Mouse (Mus musculus) limb, embryonic 12.5 days (tissue): Measurements from ENCODE around the gene Lix1. TPM values are rescaled to one million over a fixed set of nuclear protein-coding genes. Genes with fewer than 3 reads are reported as not detected.
A peak's percentile ranks its signal among the peaks of the same experiment; 100 is the strongest.

ENCODE experiments used
- ATAC-seq: fragments of 200-750 bp; cut with Nextera tagmentation; 2 replicates; pipeline ENCODE4 v1.8.0; 2017; ENCODE audit warnings: low read depth, moderate TSS enrichment; ENCODE audit not compliant: insufficient number of reproducible peaks, insufficient read depth, low FRiP score, low TSS enrichment
- H3K27ac ChIP-seq: fragments of 300-500 bp; sonication (generic); 2 replicates; pipeline ENCODE4 v1.5.1; 2016; ENCODE audit warnings: mild to moderate bottlenecking, moderate library complexity
- H3K27me3 ChIP-seq: fragments of 300-500 bp; sonication (generic); 2 replicates; pipeline ENCODE4 v1.6.1; 2016; ENCODE audit warnings: mild to moderate bottlenecking, moderate library complexity
- H3K36me3 ChIP-seq: fragments of 300-500 bp; sonication (generic); 2 replicates; pipeline ENCODE4 v1.6.1; 2016; ENCODE audit warnings: mild to moderate bottlenecking, moderate library complexity
- H3K4me1 ChIP-seq: fragments of 300-500 bp; sonication (generic); replicated peaks from 2 replicates; pipeline ENCODE4 v1.6.1; 2016
- H3K4me2 ChIP-seq: fragments of 300-500 bp; sonication (generic); 2 replicates; pipeline ENCODE4 v1.6.1; 2016; ENCODE audit warnings: mild to moderate bottlenecking, moderate library complexity
- H3K4me3 ChIP-seq: fragments of 300-500 bp; sonication (generic); replicated peaks from 2 replicates; pipeline ENCODE4 v1.5.1; 2016; ENCODE audit warnings: mild to moderate bottlenecking
- H3K9ac ChIP-seq: fragments of 300-500 bp; sonication (generic); replicated peaks from 2 replicates; pipeline ENCODE4 v1.6.1; 2016; ENCODE audit warnings: mild to moderate bottlenecking, moderate library complexity
- H3K9me3 ChIP-seq: fragments of 300-500 bp; sonication (generic); 2 replicates; pipeline ENCODE4 v1.6.1; 2016; ENCODE audit warnings: mild to moderate bottlenecking, moderate library complexity
- WGBS: fragments of 180-500 bp; shearing (Covaris S2); methylation state at CpG from one replicate; pipeline ENCODE4 v1.1.7; 2016; 5-methylcytosine and 5-hydroxymethylcytosine counted together
- polyA plus RNA-seq: library from polyadenylated mRNA; unstranded; fragments of >200 nt; fragmentation: Nextera tagmentation; extraction: Ambion mirVana; gene quantifications from 2 replicates; pipeline ENCODE4 v1.2.1, GENCODE M21; 2016

Gene Lix1
- 35.1 and 38.9 TPM in 2 replicates for polyA plus RNA-seq

DNA sequence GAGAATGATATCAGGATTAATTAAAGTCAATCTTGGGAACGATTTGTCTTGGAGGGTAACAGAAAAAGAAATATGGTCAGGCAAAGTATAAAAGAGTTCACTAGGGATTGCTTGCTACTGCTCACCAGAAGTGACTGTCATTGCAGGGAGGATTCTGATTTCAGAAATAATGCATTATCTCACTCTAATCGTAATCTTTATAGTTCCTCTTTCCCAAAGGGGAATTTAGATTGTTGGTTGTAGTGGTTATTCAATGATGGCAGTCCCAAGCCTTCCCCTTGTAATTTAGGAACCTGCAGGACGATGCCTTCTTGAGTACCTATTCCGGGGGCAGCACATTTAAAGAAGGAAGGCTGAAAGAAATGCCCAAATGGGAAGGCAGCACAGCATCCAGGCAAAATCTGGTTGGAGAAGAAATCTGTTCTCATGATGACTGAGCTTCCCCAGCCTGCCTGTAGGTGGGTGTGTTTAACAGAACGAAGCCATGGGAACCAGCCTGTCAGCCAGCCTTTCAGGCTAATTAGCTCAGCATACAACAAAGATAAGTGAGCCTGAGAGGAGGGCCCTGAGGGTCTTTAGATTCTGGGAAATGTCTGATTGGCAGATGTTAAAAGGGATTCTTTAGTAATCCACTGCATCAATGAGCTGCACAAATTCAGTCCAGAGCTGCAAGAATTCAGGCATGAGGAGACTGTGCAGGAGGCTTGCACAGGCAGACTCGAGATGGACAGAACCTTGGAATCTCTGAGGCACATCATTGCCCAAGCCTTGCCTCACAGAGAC, at the start of gene Lix1:
TSS of gene Lix1 (plus strand) at position 451 of the 783 bp plus-strand sequence.
- WGBS = 29% methylated on average over 6 of the region's 6 CpGs
- no peaks in the 10 kb centered on the region for H3K36me3 ChIP-seq
- H3K9me3 ChIP-seq = no peaks in the 10 kb centered on the region
- peak within 1 kb of the TSS; percentile 41 for H3K4me2 ChIP-seq
- H3K4me1 ChIP-seq = peaks cover 29% of the 10 kb centered on the region
- no peak within 1 kb of the TSS for H3K9ac ChIP-seq
- H3K27me3 ChIP-seq = no peaks in the 10 kb centered on the region
- peak within 1 kb of the TSS; percentile 26 for H3K4me3 ChIP-seq
- peak; percentile 87 for ATAC-seq
- peak within 1 kb of the TSS; percentile 53 for H3K27ac ChIP-seq

DNA sequence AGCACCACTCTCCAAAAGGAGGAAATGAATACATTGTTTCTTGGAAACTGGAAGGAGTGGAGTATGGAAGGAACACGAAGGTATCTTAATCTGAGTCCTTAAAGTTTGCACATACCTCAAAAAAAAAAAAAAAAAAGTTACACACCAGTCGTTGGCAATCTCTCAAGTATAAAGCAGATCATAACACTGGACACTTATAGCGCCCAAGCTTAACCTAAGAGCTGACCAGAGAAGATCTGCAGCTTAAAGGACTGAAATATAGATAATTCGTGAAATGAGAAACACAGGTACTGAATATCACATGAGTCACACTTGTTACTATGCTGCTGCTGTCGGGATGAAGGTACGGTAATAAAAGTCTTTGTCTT, 28.9 kb upstream of the Lix1 start:
- WGBS = 10% methylated on average over 6 of the region's 6 CpGs
- peak; percentile 15; the same call in 1 of the 2 replicates for ATAC-seq
- peak overlapping the region; percentile 75 for H3K4me2 ChIP-seq

DNA sequence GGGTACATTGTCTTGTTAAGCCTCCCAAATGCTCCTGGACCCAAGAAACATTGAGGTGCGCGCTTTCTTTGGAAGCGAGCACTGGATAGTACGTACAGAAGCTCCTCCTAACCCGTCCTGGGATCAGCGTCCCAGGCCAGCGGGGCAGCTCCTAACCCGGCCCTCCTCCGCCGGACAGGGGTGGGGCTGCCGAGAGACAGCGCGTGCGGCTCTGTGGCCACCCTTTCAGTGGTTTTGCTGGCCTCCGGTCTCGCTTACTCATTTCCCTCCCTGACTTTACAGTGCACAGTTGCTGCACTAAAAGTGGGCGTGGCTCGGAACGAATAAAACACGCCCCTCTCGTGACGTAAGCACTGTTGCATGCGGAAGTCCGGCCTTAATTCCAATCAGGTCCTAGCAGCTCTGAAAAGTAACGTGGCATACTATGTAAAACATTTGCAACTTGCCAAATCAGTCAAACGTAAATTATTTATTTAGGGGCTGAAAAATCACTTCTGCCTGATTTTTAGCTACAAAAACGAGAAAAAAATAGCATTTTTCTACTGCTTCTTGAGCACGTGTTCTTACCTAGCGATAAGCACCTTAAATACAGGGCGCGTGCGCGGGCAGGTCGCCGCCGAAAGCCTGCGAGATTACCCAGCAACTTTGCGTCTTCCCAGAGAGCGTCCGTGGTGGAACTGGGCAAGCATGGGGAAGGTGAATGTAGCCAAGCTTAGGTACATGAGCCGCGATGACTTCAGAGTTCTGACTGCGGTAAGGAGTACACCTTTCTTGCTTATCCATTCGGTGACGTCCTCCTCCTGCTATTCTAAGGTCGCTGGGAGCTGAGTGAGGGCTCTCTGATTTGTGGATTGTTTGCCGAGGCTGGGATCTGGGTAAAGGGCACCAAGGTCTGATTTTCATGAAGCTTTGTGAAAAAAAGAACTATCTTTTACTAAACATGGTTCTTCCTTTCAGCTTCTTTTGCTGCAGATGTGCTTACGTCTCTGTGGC, 28.3 kb upstream of the Lix1 start, which contains the start of gene Riok2:
TSS of gene Riok2 (plus strand) at position 392 of the 993 bp plus-strand sequence.
- no peaks in the 10 kb centered on the region for H3K27me3 ChIP-seq
- H3K4me1 ChIP-seq = peaks cover 9% of the 10 kb centered on the region
- H3K36me3 ChIP-seq = peaks cover 18% of the 10 kb centered on the region
- H3K4me3 ChIP-seq = peak within 1 kb of the TSS; percentile 69
- ATAC-seq = peak; percentile 98
- H3K27ac ChIP-seq = peak within 1 kb of the TSS; percentile 92
- H3K9ac ChIP-seq = peak within 1 kb of the TSS; percentile 77
- H3K4me2 ChIP-seq = peak within 1 kb of the TSS; percentile 75
- no peaks in the 10 kb centered on the region for H3K9me3 ChIP-seq
- under 1% methylated on average over 48 of the region's 48 CpGs for WGBS

More for the DNA sequence above, 28.9 kb upstream of the Lix1 start:
- peak overlapping the region; percentile 92 for H3K27ac ChIP-seq
- peak overlapping the region; percentile 76 for H3K9ac ChIP-seq
- peaks cover 12% of the 10 kb centered on the region for H3K36me3 ChIP-seq
- peak overlapping the region; percentile 69 for H3K4me3 ChIP-seq
- H3K4me1 ChIP-seq = peaks cover 9% of the 10 kb centered on the region
- H3K27me3 ChIP-seq = no peaks in the 10 kb centered on the region
- H3K9me3 ChIP-seq = no peaks in the 10 kb centered on the region

DNA sequence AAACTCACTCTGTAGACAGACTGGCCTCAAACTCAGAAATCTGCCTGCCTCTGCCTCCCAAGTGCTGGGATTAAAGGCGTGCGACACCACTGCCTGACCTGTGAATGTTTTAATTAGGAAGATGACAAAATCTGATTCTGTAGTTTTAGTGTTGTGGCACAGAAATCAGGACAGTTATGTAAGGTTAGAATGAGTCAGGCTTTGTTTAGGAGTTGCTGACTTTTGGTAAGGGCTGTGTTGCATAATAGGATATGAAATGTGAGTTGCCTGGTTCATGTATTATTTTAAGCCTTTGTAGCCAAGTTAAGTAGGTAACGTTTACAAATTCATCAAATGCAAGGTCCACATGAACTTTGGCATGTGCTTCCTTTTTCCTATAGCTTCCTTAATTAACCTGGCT, 26.9 kb upstream of the Lix1 start:
- no peaks in the 10 kb centered on the region for H3K27me3 ChIP-seq
- peaks cover 9% of the 10 kb centered on the region for H3K4me1 ChIP-seq
- no peak for ATAC-seq
- no peak overlapping the region for H3K27ac ChIP-seq
- H3K36me3 ChIP-seq = peaks cover 21% of the 10 kb centered on the region
- peak overlapping the region; percentile 75 for H3K4me2 ChIP-seq
- 83% methylated on average over 3 of the region's 3 CpGs for WGBS
- no peaks in the 10 kb centered on the region for H3K9me3 ChIP-seq
- H3K9ac ChIP-seq = no peak overlapping the region
- H3K4me3 ChIP-seq = peak overlapping the region; percentile 69

DNA sequence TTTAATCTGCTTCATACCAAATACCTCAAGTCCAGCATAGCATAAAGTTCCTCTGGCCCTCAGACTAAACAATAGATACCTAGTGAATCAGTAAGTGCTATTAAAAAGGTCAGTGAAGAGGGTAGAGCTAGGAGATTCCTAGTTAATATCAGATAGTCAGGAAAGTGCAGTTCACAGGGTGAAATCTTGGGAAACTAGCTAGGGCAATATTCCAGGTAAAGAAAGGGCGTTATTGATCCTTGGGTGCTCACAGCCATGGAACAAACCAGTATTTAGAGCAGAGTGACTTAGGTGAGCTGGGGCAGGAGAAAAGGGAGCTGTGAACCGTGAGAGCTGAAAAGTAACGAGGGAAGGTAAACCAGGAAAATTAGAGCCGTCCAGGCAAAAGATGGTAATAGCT, 18.8 kb upstream of the Lix1 start:
- 98% methylated on average over 4 of the region's 4 CpGs for WGBS

DNA sequence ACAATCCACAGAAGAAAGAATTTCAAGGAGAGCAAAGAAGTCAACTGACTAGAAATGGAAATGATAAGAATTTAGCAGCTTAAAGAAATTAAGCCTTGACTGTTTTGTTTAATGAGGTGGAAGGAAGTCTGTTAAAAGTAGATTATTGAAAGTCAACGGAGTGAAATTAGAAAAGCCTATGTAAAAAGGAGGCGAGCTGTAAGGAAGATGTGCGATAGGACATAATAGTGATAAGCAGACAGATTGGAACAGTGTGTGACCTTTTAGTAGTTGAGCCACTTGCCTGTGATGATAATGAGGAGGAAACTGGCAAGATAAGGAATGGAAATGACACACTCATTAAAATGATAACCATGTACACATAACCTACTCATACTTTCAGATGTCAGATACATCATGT, 18.0 kb upstream of the Lix1 start:
- Histone ChIP-seq H3K4me2 (no peak overlapping the region), H3K27me3 (no peaks in the 10 kb centered on the region), H3K27ac (no peak overlapping the region), H3K36me3 (peaks cover 76% of the 10 kb centered on the region), H3K4me3 (no peak overlapping the region), H3K9ac (no peak overlapping the region), H3K4me1 (no peaks in the 10 kb centered on the region), H3K9me3 (no peaks in the 10 kb centered on the region)
- no peak for ATAC-seq
- 97% methylated on average over 3 of the region's 3 CpGs for WGBS

More for the DNA sequence above, 18.8 kb upstream of the Lix1 start:
- no peak overlapping the region for H3K27ac ChIP-seq
- no peak overlapping the region for H3K4me2 ChIP-seq
- no peak overlapping the region for H3K4me3 ChIP-seq
- no peak for ATAC-seq
- no peaks in the 10 kb centered on the region for H3K4me1 ChIP-seq
- H3K27me3 ChIP-seq = no peaks in the 10 kb centered on the region
- no peak overlapping the region for H3K9ac ChIP-seq
- H3K36me3 ChIP-seq = peaks cover 74% of the 10 kb centered on the region
- no peaks in the 10 kb centered on the region for H3K9me3 ChIP-seq

DNA sequence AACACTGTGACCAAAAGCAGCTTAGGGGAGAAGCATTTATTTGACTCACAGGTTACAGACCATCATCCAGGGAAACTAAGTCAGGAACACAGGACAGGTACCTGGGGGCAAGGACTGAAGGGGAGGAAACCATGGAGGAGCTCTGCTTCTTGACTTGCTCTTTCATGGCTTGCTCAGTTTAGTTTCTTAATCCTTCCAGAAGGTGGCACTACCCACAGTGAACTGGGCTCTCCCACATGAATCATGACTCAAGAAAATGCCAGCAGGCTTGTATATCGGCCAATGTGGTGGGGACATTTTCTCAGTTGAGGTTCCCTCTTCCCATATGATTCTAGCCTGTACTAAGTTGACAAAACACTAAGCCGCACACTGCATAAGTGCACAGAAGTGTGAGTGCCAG, 16.4 kb upstream of the Lix1 start:
- no peak overlapping the region for H3K27ac ChIP-seq
- ATAC-seq = no peak
- no peak overlapping the region for H3K9ac ChIP-seq
- no peak overlapping the region for H3K4me3 ChIP-seq
- H3K9me3 ChIP-seq = no peaks in the 10 kb centered on the region
- no peak overlapping the region for H3K4me2 ChIP-seq
- WGBS = 83% methylated on average over 2 of the region's 2 CpGs
- peaks cover 77% of the 10 kb centered on the region for H3K36me3 ChIP-seq
- H3K27me3 ChIP-seq = no peaks in the 10 kb centered on the region
- H3K4me1 ChIP-seq = no peaks in the 10 kb centered on the region

DNA sequence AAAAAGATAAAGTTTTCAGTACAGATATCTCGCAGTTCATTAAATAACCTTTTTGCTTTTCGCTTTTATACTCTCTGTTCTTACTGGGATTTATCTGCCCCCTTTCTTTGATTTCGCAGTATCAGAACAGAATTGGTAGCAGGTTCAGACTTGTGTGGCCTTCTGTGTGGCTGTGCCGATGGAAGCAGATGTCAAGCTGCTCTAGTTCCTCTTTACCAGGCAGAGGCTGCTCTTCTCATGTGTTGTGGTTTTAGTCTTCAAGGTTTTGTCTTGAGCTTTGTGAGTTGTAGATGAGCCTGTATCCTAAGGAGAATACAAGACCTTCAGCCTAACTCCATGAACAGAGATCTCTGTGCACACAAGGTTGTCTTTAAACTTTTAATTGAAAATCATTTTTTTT, 10.6 kb upstream of the Lix1 start:
- H3K4me1 ChIP-seq = no peaks in the 10 kb centered on the region
- 86% methylated on average over 4 of the region's 4 CpGs for WGBS
- ATAC-seq = no peak
- no peaks in the 10 kb centered on the region for H3K9me3 ChIP-seq
- no peaks in the 10 kb centered on the region for H3K27me3 ChIP-seq
- no peak overlapping the region for H3K4me3 ChIP-seq
- no peak overlapping the region for H3K4me2 ChIP-seq
- peaks cover 57% of the 10 kb centered on the region for H3K36me3 ChIP-seq
- H3K9ac ChIP-seq = no peak overlapping the region
- H3K27ac ChIP-seq = no peak overlapping the region

DNA sequence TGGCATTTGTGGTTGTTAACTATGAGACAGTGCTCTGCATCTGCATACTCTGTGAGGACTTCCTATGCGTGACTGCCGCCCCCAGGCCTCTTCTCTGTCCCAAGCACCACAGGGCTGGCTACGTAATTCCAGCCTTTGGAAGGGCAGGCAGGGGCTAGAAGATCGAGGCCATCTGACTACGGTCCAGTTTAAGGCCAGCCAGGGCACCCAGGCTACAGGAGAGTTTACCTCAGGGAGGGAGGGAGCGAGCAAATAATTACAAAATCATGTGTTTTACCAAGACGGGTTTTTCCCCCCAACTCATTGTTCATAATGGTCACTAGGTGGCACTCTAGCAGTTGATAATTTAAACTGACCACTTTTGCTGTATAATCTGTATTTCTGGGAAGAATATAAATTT, 9.6 kb upstream of the Lix1 start:
- H3K9me3 ChIP-seq = no peaks in the 10 kb centered on the region
- no peaks in the 10 kb centered on the region for H3K27me3 ChIP-seq
- no peak overlapping the region for H3K9ac ChIP-seq
- 61% methylated on average over 7 of the region's 7 CpGs for WGBS
- ATAC-seq = no peak; the same call in 1 of the 2 replicates
- H3K36me3 ChIP-seq = peaks cover 50% of the 10 kb centered on the region
- H3K27ac ChIP-seq = no peak overlapping the region
- H3K4me2 ChIP-seq = no peak overlapping the region
- H3K4me1 ChIP-seq = no peaks in the 10 kb centered on the region
- no peak overlapping the region for H3K4me3 ChIP-seq

DNA sequence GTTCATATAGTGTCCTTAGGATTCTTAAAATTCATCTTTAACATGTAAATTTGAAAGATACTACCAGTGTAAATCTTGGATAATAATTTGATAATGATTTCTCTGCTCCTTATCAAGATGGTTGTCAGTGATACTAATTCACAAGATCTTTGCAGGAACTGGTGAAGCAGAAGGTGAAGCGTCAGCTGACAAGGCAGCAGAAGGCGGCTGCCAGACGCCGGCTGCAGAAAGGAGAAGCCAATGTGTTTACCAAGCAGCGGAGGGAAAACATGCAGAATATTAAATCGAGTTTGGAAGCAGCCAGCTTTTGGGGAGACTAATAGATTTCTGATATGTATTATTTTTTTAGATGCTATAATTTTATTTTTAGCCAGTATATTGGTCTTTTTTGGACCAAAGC, 9.2 kb upstream of the Lix1 start:
- no peak for ATAC-seq
- no peaks in the 10 kb centered on the region for H3K27me3 ChIP-seq
- H3K27ac ChIP-seq = no peak overlapping the region
- H3K4me1 ChIP-seq = no peaks in the 10 kb centered on the region
- WGBS = 89% methylated on average over 6 of the region's 6 CpGs
- H3K36me3 ChIP-seq = peaks cover 49% of the 10 kb centered on the region
- H3K4me2 ChIP-seq = no peak overlapping the region
- no peak overlapping the region for H3K9ac ChIP-seq
- no peaks in the 10 kb centered on the region for H3K9me3 ChIP-seq
- no peak overlapping the region for H3K4me3 ChIP-seq

DNA sequence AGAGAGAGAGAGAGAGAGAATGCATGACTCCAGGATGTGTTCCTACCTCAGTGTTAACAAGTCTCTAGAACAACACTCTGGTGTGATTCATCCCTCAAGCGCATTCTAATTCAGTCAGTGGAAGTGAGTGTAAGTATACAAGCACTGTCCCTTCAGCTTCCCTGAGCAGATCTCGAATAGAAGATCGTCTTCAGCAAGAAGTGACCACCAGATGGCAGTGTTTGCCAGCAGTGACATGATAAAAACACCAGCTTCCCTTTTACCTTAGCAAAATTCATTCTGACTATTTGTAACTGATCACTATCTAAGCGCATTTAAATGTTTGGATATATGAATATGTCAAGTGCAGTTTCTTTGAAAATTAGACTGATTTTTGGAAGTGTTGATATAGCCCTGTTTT, 8.1 kb upstream of the Lix1 start:
- no peak for ATAC-seq
- no peak overlapping the region for H3K4me2 ChIP-seq
- H3K9ac ChIP-seq = no peak overlapping the region
- 33% methylated on average over 4 of the region's 4 CpGs for WGBS
- H3K4me3 ChIP-seq = no peak overlapping the region
- H3K36me3 ChIP-seq = peaks cover 40% of the 10 kb centered on the region
- H3K27ac ChIP-seq = no peak overlapping the region
- H3K4me1 ChIP-seq = no peaks in the 10 kb centered on the region
- no peaks in the 10 kb centered on the region for H3K27me3 ChIP-seq
- no peaks in the 10 kb centered on the region for H3K9me3 ChIP-seq
